8 mouse cellular contexts compared by ENCODE assay signal in genomic region chr7:13278957-13279356, GRCm38 (mm10). TPM values are rescaled to one million over a fixed set of nuclear protein-coding genes. Genes with fewer than 3 reads are reported as not detected.
DNase-seq lines count a peak whose midpoint lies in the region; ATAC-seq and TF ChIP-seq lines count a peak whose summit lies in the region.
"Not testable (repeated sequence)": the region's sequence is repeated elsewhere in the genome, so short reads cannot be mapped to it uniquely, and the experiment has no call there.

No protein-coding gene starts in this region.

- not testable (repeated sequence) for H3K27ac ChIP-seq in MEL (ENCODE audit: control insufficient read depth, low read depth, low read length); cortical plate, adult 2 months (ENCODE audit: insufficient read depth, low read length); forebrain, postnatal 0 days (ENCODE audit: low read depth, low read length); hindbrain, embryonic 12.5 days; liver, postnatal 0 days (ENCODE audit: low read depth); midbrain, postnatal 0 days (ENCODE audit: low read depth, low read length)
- peak overlapping the region; percentile 77; the same call in 1 of the 2 replicates for H3K27ac ChIP-seq in kidney, postnatal 0 days
- H3K27ac ChIP-seq in stomach, embryonic 15.5 days = peak overlapping the region; percentile 90; the same call in 1 of the 2 replicates

- WGBS in forebrain, postnatal 0 days = 1% methylated on average over 13 of the region's 29 CpGs
- WGBS in hindbrain, embryonic 12.5 days = under 1% methylated on average over 12 of the region's 29 CpGs
- 0% methylated on average over 13 of the region's 29 CpGs for WGBS in kidney, postnatal 0 days
- 0% methylated on average over 9 of the region's 29 CpGs for WGBS in liver, postnatal 0 days (ENCODE audit: insufficient replicate concordance)
- WGBS in midbrain, postnatal 0 days = under 1% methylated on average over 12 of the region's 29 CpGs
- WGBS in stomach, embryonic 15.5 days = 2% methylated on average over 15 of the region's 29 CpGs

- H3K4me1 ChIP-seq in MEL (ENCODE audit: control insufficient read depth in 1 of 2, insufficient read depth in 2 of 2, low read length in 2 of 2) = peaks cover 2 to 14% of the 10 kb centered on the region in 2 experiments
- H3K4me1 ChIP-seq in cortical plate, adult 2 months (ENCODE audit: control insufficient read depth, insufficient read depth, low read length); forebrain, postnatal 0 days (ENCODE audit: insufficient read depth); hindbrain, embryonic 12.5 days; kidney, postnatal 0 days (replicated peaks; ENCODE audit: insufficient read depth, low read length); liver, postnatal 0 days (ENCODE audit: insufficient read depth); midbrain, postnatal 0 days (ENCODE audit: insufficient read depth, low read length); stomach, embryonic 15.5 days: not testable (repeated sequence)

- TF ChIP-seq POLR2A in MEL (IDR thresholded peaks at IDR 0.05; ENCODE audit: control insufficient read depth in 1 of 2, insufficient read depth in 1 of 2, low read depth in 1 of 2, low read length in 2 of 2, poor library complexity in 1 of 2); cortical plate, adult 2 months (IDR thresholded peaks at IDR 0.05; ENCODE audit: extremely low read depth, insufficient read depth, low read length): not testable (repeated sequence)

- peak overlapping the region; percentile 75 for H3K4me2 ChIP-seq in forebrain, postnatal 0 days (ENCODE audit: low read depth)
- H3K4me2 ChIP-seq in hindbrain, embryonic 12.5 days (replicated peaks) = peak overlapping the region; percentile 45
- H3K4me2 ChIP-seq in kidney, postnatal 0 days (ENCODE audit: low read length) = peak overlapping the region; percentile 58
- peak overlapping the region; percentile 96 for H3K4me2 ChIP-seq in liver, postnatal 0 days (ENCODE audit: low read depth, low read length)
- peak overlapping the region; percentile 66; the same call in 1 of the 2 replicates for H3K4me2 ChIP-seq in midbrain, postnatal 0 days (ENCODE audit: low read depth, low read length, poor library complexity, severe bottlenecking)
- H3K4me2 ChIP-seq in stomach, embryonic 15.5 days = peak overlapping the region; percentile 73

- not testable (repeated sequence) for H3K27me3 ChIP-seq in MEL (ENCODE audit: control insufficient read depth in 1 of 2, insufficient read depth in 2 of 2, low read length in 2 of 2); forebrain, postnatal 0 days (ENCODE audit: insufficient read depth, low read length); hindbrain, embryonic 12.5 days; kidney, postnatal 0 days (ENCODE audit: insufficient read depth, low read length); liver, postnatal 0 days (ENCODE audit: insufficient read depth, low read length); midbrain, postnatal 0 days (ENCODE audit: insufficient read depth, low read length); stomach, embryonic 15.5 days (replicated peaks)

- not testable (repeated sequence) for H3K9me3 ChIP-seq in MEL (replicated peaks; ENCODE audit: insufficient read depth, low read length); forebrain, postnatal 0 days (ENCODE audit: low read length); hindbrain, embryonic 12.5 days (replicated peaks); kidney, postnatal 0 days (replicated peaks; ENCODE audit: low read length); liver, postnatal 0 days (ENCODE audit: low read length); midbrain, postnatal 0 days (ENCODE audit: low read length); stomach, embryonic 15.5 days

- not testable (repeated sequence) for H3K36me3 ChIP-seq in MEL (ENCODE audit: control insufficient read depth in 1 of 2, insufficient read depth in 2 of 2, low read length in 2 of 2); kidney, postnatal 0 days (ENCODE audit: insufficient read depth, low read length); stomach, embryonic 15.5 days
- peaks cover 22% of the 10 kb centered on the region for H3K36me3 ChIP-seq in forebrain, postnatal 0 days (ENCODE audit: insufficient read depth)
- H3K36me3 ChIP-seq in hindbrain, embryonic 12.5 days = peaks cover 37% of the 10 kb centered on the region
- H3K36me3 ChIP-seq in liver, postnatal 0 days (replicated peaks; ENCODE audit: insufficient read depth, low read length) = peaks cover 30% of the 10 kb centered on the region; the same call in 1 of the 2 replicates
- peaks cover 13% of the 10 kb centered on the region; the same call in 1 of the 2 replicates for H3K36me3 ChIP-seq in midbrain, postnatal 0 days (ENCODE audit: insufficient read depth, low read length)

- TF ChIP-seq EP300 in MEL (IDR thresholded peaks at IDR 0.05; ENCODE audit: low read depth in 1 of 2, low read length in 2 of 2); liver, postnatal 0 days (IDR thresholded peaks at IDR 0.05; ENCODE audit: low read depth): not testable (repeated sequence)

- H3K79me2 ChIP-seq in MEL (ENCODE audit: control insufficient read depth, insufficient read depth, low read length, poor library complexity) = not testable (repeated sequence)

- not testable (repeated sequence) for DNase-seq in MEL (ENCODE audit: low read depth, low spot score); forebrain, postnatal 0 days; kidney, postnatal 0 days (ENCODE audit: low spot score); liver, postnatal 0 days; midbrain, postnatal 0 days (ENCODE audit: low spot score)

- peak; percentile 25 for ATAC-seq in forebrain, postnatal 0 days
- peak; percentile 81 for ATAC-seq in hindbrain, embryonic 12.5 days (ENCODE audit: low FRiP score)
- ATAC-seq in kidney, postnatal 0 days (replicated peaks; ENCODE audit: low FRiP score, low read depth) = peak; percentile 72
- peak; percentile 68 for ATAC-seq in liver, postnatal 0 days
- ATAC-seq in midbrain, postnatal 0 days (ENCODE audit: low FRiP score) = peak; percentile 70
- ATAC-seq in stomach, embryonic 15.5 days (ENCODE audit: insufficient read depth, low FRiP score, low read depth) = peak; percentile 73

- H3K4me3 ChIP-seq in MEL (ENCODE audit: control insufficient read depth in 1 of 2, insufficient read depth in 1 of 2, low read depth in 2 of 2, low read length in 2 of 2) = peak overlapping the region in 1 of 2 experiments; percentile 51; a peak in 2 of 4 replicates
- H3K4me3 ChIP-seq in cortical plate, adult 2 months (ENCODE audit: insufficient read depth, low read length) = peak overlapping the region; percentile 98
- peak overlapping the region; percentile 50 for H3K4me3 ChIP-seq in forebrain, postnatal 0 days (ENCODE audit: low read depth, low read length)
- H3K4me3 ChIP-seq in hindbrain, embryonic 12.5 days = peak overlapping the region; percentile 66
- H3K4me3 ChIP-seq in kidney, postnatal 0 days (replicated peaks; ENCODE audit: low read depth, low read length) = peak overlapping the region; percentile 62
- peak overlapping the region; percentile 74 for H3K4me3 ChIP-seq in liver, postnatal 0 days (ENCODE audit: low read depth, low read length)
- H3K4me3 ChIP-seq in midbrain, postnatal 0 days (ENCODE audit: low read depth, low read length) = peak overlapping the region; percentile 62
- peak overlapping the region; percentile 77 for H3K4me3 ChIP-seq in stomach, embryonic 15.5 days (replicated peaks)

- TF ChIP-seq RAD21 in MEL (IDR thresholded peaks at IDR 0.05; ENCODE audit: low read depth, low read length) = not testable (repeated sequence)

- peak overlapping the region; percentile 59 for H3K9ac ChIP-seq in MEL (ENCODE audit: control insufficient read depth, low read depth, low read length, poor library complexity, severe bottlenecking)
- H3K9ac ChIP-seq in forebrain, postnatal 0 days = peak overlapping the region; percentile 79; the same call in 1 of the 2 replicates
- peak overlapping the region; percentile 77; the same call in 1 of the 2 replicates for H3K9ac ChIP-seq in hindbrain, embryonic 12.5 days
- peak overlapping the region; percentile 72 for H3K9ac ChIP-seq in kidney, postnatal 0 days (ENCODE audit: low read depth, low read length)
- peak overlapping the region; percentile 66 for H3K9ac ChIP-seq in liver, postnatal 0 days (replicated peaks)
- H3K9ac ChIP-seq in midbrain, postnatal 0 days (replicated peaks; ENCODE audit: low read length, poor library complexity, severe bottlenecking); stomach, embryonic 15.5 days: not testable (repeated sequence)

- TF ChIP-seq CTCF in MEL (IDR thresholded peaks at IDR 0.05 in 2 of 3, conservative IDR thresholded peaks at IDR 0.05 in 1 of 3; ENCODE audit: control insufficient read depth in 1 of 3, insufficient read depth in 1 of 3, low read depth in 2 of 3, low read length in 3 of 3, poor library complexity in 1 of 3, severe bottlenecking in 1 of 3); cortical plate, adult 2 months (IDR thresholded peaks at IDR 0.05; ENCODE audit: extremely low read depth, insufficient read depth, low read length); forebrain, postnatal 0 days (IDR thresholded peaks at IDR 0.05; ENCODE audit: low read depth); kidney, postnatal 0 days (IDR thresholded peaks at IDR 0.05; ENCODE audit: low read depth); liver, postnatal 0 days (IDR thresholded peaks at IDR 0.05; ENCODE audit: low read depth); midbrain, postnatal 0 days (IDR thresholded peaks at IDR 0.05): not testable (repeated sequence)

RNA-seq across cellular contexts. Expression of gene Zswim9, which starts 0.4 kb away (rescaled TPM):
- 4.9 and 6.1 TPM in 2 replicates for total RNA-seq in MEL (2012; rRNA removed)
- 10 to 100 TPM in 1 of 2 experiments, 1 to 10 TPM in 1; 7.7 to 46.6 TPM for polyA plus RNA-seq in MEL (2012; ENCODE audit: insufficient read depth in 1 of 2, insufficient read length in 2 of 2, low read depth in 1 of 2, low replicate concordance in 2 of 2, missing spikeins in 1 of 2)
- 8.5 and 8.6 TPM in 2 replicates for polyA plus RNA-seq in cortical plate, adult 2 months (2012; rRNA removed)
- total RNA-seq in forebrain, postnatal 0 days (2014; rRNA removed) = 8.9 and 15.3 TPM in 2 replicates
- 5.0 and 8.2 TPM in 2 replicates for polyA plus RNA-seq in forebrain, postnatal 0 days (2015; fragmentation: Nextera tagmentation; extraction: Ambion mirVana)
- 17.3 and 19.0 TPM in 2 replicates for polyA plus RNA-seq in hindbrain, embryonic 12.5 days (2016; fragmentation: Nextera tagmentation; extraction: Ambion mirVana)
- 5.0 and 5.1 TPM in 2 replicates for polyA plus RNA-seq in kidney, postnatal 0 days (2015; fragmentation: Nextera tagmentation; extraction: Ambion mirVana)
- polyA plus RNA-seq in liver, postnatal 0 days (2015; fragmentation: Nextera tagmentation; extraction: Ambion mirVana) = 1.5 and 1.7 TPM in 2 replicates
- 10.9 and 11.5 TPM in 2 replicates for total RNA-seq in midbrain, postnatal 0 days (2014; rRNA removed)
- 6.6 and 8.1 TPM in 2 replicates for polyA plus RNA-seq in midbrain, postnatal 0 days (2015; fragmentation: Nextera tagmentation; extraction: Ambion mirVana)
- polyA plus RNA-seq in stomach, embryonic 15.5 days (2015; fragmentation: Nextera tagmentation; extraction: Ambion mirVana) = 7.3 and 9.3 TPM in 2 replicates

RNA-seq across cellular contexts. Expression of gene Lig1, which starts 1.9 kb away (rescaled TPM):
- total RNA-seq in MEL (2012; rRNA removed) = 63.1 and 67.2 TPM in 2 replicates
- polyA plus RNA-seq in MEL (2012; ENCODE audit: insufficient read depth in 1 of 2, insufficient read length in 2 of 2, low read depth in 1 of 2, low replicate concordance in 2 of 2, missing spikeins in 1 of 2) = 100 to 1,000 TPM; 187 to 570 TPM
- 9.3 and 9.4 TPM in 2 replicates for polyA plus RNA-seq in cortical plate, adult 2 months (2012; rRNA removed)
- 9.6 and 10.3 TPM in 2 replicates for total RNA-seq in forebrain, postnatal 0 days (2014; rRNA removed)
- polyA plus RNA-seq in forebrain, postnatal 0 days (2015; fragmentation: Nextera tagmentation; extraction: Ambion mirVana) = 20.3 and 26.2 TPM in 2 replicates
- polyA plus RNA-seq in hindbrain, embryonic 12.5 days (2016; fragmentation: Nextera tagmentation; extraction: Ambion mirVana) = 74.2 and 78.5 TPM in 2 replicates
- polyA plus RNA-seq in kidney, postnatal 0 days (2015; fragmentation: Nextera tagmentation; extraction: Ambion mirVana) = 49.8 and 61.7 TPM in 2 replicates
- polyA plus RNA-seq in liver, postnatal 0 days (2015; fragmentation: Nextera tagmentation; extraction: Ambion mirVana) = 50.9 and 60.5 TPM in 2 replicates
- total RNA-seq in midbrain, postnatal 0 days (2014; rRNA removed) = 14.3 and 15.9 TPM in 2 replicates
- polyA plus RNA-seq in midbrain, postnatal 0 days (2015; fragmentation: Nextera tagmentation; extraction: Ambion mirVana) = 33.7 and 35.3 TPM in 2 replicates
- 94.6 and 97.4 TPM in 2 replicates for polyA plus RNA-seq in stomach, embryonic 15.5 days (2015; fragmentation: Nextera tagmentation; extraction: Ambion mirVana)

RNA-seq across cellular contexts. Expression of gene Pla2g4c, which starts 45.5 kb away (rescaled TPM):
- 0.85 and 1.0 TPM in 2 replicates for total RNA-seq in MEL (2012; rRNA removed)
- 1 to 10 TPM in 1 of 2 experiments, not detected in 1; 2.0 TPM for polyA plus RNA-seq in MEL (2012; ENCODE audit: insufficient read depth in 1 of 2, insufficient read length in 2 of 2, low read depth in 1 of 2, low replicate concordance in 2 of 2, missing spikeins in 1 of 2)
- 0.30 and 0.33 TPM in 2 replicates for polyA plus RNA-seq in cortical plate, adult 2 months (2012; rRNA removed)
- 0.46 and 0.48 TPM in 2 replicates for total RNA-seq in forebrain, postnatal 0 days (2014; rRNA removed)
- 0.13 TPM in 1 of 2 replicates, not detected in the other for polyA plus RNA-seq in forebrain, postnatal 0 days (2015; fragmentation: Nextera tagmentation; extraction: Ambion mirVana)
- polyA plus RNA-seq in hindbrain, embryonic 12.5 days (2016; fragmentation: Nextera tagmentation; extraction: Ambion mirVana) = 0.73 and 0.93 TPM in 2 replicates
- 0.12 and 0.17 TPM in 2 replicates for polyA plus RNA-seq in kidney, postnatal 0 days (2015; fragmentation: Nextera tagmentation; extraction: Ambion mirVana)
- polyA plus RNA-seq in liver, postnatal 0 days (2015; fragmentation: Nextera tagmentation; extraction: Ambion mirVana) = 2.0 and 2.1 TPM in 2 replicates
- 0.16 and 0.61 TPM in 2 replicates for total RNA-seq in midbrain, postnatal 0 days (2014; rRNA removed)
- 0.27 and 0.32 TPM in 2 replicates for polyA plus RNA-seq in midbrain, postnatal 0 days (2015; fragmentation: Nextera tagmentation; extraction: Ambion mirVana)
- polyA plus RNA-seq in stomach, embryonic 15.5 days (2015; fragmentation: Nextera tagmentation; extraction: Ambion mirVana) = 0.95 and 1.1 TPM in 2 replicates

Comparison
In these comparisons a context has a peak if more than half of its experiments do, and no peak if none do; other contexts are left out.
1. ATAC-seq: peak in every context shown above with its lines; median percentile 81 in hindbrain, embryonic 12.5 days; 73 in stomach, embryonic 15.5 days; 72 in kidney, postnatal 0 days; 70 in midbrain, postnatal 0 days; 68 in liver, postnatal 0 days; 25 in forebrain, postnatal 0 days.
2. H3K4me2 ChIP-seq: peak in every context shown above with its lines; median percentile 96 in liver, postnatal 0 days; 75 in forebrain, postnatal 0 days; 73 in stomach, embryonic 15.5 days; 66 in midbrain, postnatal 0 days; 58 in kidney, postnatal 0 days; 45 in hindbrain, embryonic 12.5 days.